Mouse (Mus musculus) testis, adult 2 months (tissue): ENCODE measurements at regions not wholly inside any gene's neighbourhood (a gene's known extent, or its start where the extent isn't known, plus 50 kb on each side); places are given as distances from the start of the nearest gene placed in this dataset.

ENCODE experiments used
- CTCF ChIP-seq: fragments of 200-500 bp; IDR thresholded peaks from 2 replicates; pipeline ENCODE4 v1.5.1; 2012; ENCODE audit warnings: low read depth, mild to moderate bottlenecking, inconsistent platforms, low read length, moderate library complexity; ENCODE audit not compliant: control insufficient read depth, insufficient read depth, insufficient replicate concordance
- POLR2A ChIP-seq: fragments of 200-500 bp; IDR thresholded peaks from 2 replicates; pipeline ENCODE4 v1.6.1; 2012; ENCODE audit warnings: low read depth, mild to moderate bottlenecking, inconsistent platforms, low read length, moderate library complexity; ENCODE audit not compliant: control insufficient read depth

DNA sequence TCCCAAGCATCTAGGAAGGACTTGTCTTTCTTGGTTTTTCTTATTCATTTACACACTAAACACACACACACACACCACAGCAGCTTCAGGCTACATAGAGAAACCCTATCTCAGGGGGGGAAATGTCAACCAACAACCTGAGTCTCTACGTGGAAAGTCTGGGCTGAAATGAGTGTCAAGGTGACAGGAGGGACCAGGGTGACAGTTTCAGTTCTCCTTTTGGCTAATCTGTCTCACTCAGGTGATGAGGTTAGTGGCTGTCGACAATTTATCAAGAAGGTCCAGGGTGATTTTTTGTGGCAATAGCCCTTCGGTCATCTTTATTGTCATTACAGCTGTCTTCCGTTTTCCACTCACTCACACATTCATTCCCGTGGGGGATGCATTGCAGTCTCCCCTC lies 140.5 kb upstream of the Jmjd1c start:
- TF ChIP-seq CTCF (no peak), POLR2A (no peak)
